Mouse (Mus musculus): ENCODE results near the gene Dkk2.
"Not testable (repeated sequence)": the region's sequence is repeated elsewhere in the genome, so short reads cannot be mapped to it uniquely, and the experiment has no call there.

Gene Dkk2

DNA sequence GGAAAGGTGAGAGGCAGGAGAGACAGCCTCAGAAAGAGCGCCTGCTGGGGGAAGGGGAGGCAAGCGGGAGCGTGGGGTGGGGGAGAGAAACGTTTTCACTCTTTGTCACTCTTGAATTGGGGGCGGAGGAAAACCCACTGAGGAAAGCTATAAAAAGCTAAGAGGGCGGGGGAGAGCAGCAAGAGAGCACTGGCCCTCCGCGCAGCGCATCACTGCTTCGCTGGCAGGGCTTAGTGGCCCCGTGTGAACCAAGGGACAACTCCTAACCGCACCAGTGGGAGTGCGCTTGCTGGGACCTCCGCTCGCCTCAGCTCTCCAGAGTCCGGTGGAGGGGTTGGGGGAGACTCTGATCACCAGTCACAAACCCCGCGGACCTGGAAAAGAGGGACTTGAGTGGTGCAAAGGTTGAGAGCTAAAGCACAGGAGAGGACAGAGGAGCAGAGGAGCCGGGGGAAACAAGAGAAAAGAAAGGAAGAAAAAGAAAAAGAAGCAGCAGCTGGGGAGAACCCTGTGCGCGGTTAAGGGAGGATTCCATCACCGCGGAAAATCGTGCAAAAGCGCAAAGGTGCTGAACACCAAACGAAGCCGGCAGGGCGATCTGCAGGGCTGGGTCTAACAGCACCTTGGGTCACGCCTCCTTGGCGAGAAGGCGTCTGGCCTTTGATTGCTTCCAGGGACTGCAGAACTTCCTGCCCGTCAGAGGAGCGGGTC, at the start of gene Dkk2:
Dkk2 (plus strand) TSS at position 181 of the 711 bp plus-strand sequence.
- DNase-seq = no peak

- DNase-seq = no peak
Observed at GRCm38 (mm10) chr3:132036704-132037103, 48.4 kb upstream of the Dkk2 start.

DNA sequence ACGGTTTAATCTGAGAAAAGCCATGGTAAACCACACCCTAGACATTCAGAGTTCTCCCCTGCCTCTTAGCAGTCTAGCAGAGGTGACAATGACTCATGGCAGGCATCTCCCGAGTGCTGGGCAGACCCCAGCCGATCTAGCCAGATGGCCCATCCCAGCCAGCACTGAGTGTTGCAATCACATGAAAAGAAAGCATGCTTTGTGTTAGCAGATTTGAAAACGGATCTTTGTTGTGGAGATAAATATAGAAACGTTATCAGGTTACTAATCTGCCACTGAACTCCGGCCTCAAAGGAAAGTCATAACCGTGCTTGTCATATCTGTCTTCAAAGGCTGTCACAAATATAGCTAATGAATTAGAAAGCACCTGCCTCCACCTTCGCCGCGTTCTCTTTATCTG, 47.4 kb upstream of the Dkk2 start:
- DNase-seq = no peak

GRCm38 (mm10) chr3:132040066-132040465, 45.0 kb upstream of the Dkk2 start:
- DNase-seq = no peak

GRCm38 (mm10) chr3:132050884-132051457, 34.1 kb upstream of the Dkk2 start:
- no peak for DNase-seq

- DNase-seq = not testable (repeated sequence)
Observed at GRCm38 (mm10) chr3:132062816-132063215, 22.3 kb upstream of the Dkk2 start.

DNA sequence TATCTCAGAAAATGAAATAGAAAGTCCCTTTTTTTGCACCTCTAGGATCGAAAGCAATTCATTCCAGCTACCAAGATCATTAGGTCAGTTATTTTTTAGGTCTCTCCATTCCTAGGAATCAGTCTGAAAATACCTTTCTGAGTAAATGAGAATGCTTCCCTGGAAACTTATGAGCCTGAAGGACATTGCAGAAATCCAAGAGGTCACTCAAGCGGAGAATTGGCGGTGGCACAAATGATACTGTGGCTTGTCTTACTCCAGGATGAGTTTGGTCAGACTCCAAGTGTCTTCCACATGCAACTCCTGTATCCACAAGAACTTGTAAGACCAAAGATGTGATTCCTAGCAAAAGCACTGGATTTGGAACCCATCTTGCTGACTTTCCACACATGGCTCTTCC, 21.7 kb upstream of the Dkk2 start:
- DNase-seq = no peak

- DNase-seq = no peak
Observed at GRCm38 (mm10) chr3:132063966-132064365, 21.1 kb upstream of the Dkk2 start.

DNA sequence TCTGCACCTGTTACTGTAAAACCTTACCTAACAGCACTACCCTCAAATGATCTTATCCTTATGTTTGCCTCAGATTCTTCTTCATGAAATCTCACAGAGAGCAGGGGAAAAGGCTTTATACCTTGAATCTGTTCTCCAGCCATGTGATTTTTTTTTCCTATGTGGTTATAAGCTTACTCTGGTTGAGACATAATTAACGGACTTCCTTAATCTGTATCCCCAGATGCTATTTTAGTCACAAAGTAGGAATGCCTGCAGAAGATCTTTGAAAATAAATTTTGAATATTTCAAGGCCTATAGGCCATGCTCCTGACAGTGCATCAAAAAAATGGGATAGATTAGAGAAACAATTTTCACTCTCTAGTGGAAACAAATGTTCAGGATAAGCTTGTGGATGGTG, 20.2 kb upstream of the Dkk2 start:
- no peak for DNase-seq

- no peak for DNase-seq
Observed at GRCm38 (mm10) chr3:132070949-132071348, 14.1 kb upstream of the Dkk2 start.

DNA sequence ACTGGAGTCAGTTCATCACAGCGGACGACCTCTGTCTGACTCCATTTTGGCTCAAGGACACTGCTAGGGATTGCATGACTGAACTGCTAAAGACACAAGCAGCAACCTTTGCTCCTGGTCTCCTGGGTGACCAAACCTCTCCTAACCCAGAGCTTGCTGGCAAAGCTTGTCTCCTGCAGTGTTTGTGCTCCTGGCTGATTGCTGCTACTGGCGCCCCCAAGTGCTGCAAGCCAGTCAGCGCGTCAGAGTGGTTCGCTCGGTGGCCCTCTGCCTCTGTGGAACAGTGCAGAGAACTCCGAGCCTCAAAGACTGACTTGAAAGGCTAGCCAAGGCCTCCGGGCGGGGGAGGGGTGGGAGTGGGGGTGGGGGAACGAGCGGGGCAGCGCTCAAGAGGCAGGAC, 1.1 kb upstream of the Dkk2 start:
- no peak for DNase-seq

- no peak for DNase-seq
Observed at GRCm38 (mm10) chr3:132084680-132085079, 412 bp upstream of the Dkk2 start.

GRCm38 (mm10) chr3:132085823-132086350, 795 bp downstream of the Dkk2 start:
- no peak for DNase-seq

- no peak for DNase-seq
Observed at GRCm38 (mm10) chr3:132086461-132086860, 1.4 kb downstream of the Dkk2 start.

DNA sequence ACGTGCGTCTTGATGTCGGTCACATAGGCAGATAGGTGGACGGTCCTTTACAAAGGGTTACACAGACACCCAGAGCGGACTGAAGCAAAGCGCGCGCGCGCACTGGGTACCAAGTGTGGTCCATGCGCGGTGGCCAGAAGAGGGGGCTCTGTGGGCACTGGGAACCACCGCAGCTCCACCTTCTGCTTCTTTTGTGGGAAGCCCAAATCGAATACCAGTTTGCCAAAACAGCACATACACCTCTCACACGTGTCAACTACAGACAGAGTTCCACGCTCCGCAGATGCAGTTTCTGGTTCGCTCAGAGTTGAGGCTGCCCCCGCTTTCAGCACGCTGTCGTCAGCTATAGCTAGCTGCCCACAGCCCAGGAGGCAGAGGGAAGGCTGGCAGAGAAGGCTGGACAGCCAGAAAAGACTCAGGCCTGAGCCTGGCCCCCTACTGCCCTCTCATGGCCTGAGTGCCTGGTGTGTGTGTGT, 2.0 kb downstream of the Dkk2 start:
- DNase-seq = no peak

DNA sequence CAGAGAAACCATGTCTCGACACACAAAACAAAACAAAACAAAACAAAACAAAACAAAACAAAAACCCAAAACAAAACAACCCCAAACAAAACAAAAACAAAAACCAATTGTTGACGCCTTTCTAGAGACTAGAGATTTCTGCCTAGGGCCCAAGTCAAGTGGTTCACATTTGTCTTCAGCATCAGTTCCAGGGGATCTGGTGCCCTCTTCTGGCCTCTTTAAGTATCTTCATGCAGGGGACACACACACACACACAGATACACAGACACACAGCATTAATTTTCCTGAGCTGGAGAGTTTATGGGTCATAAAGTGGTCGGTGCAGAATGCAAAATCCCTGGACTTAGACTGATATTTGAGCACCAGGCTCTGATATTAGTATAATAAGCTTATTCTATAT, 7.9 kb downstream of the Dkk2 start:
- DNase-seq = no peak

DNA sequence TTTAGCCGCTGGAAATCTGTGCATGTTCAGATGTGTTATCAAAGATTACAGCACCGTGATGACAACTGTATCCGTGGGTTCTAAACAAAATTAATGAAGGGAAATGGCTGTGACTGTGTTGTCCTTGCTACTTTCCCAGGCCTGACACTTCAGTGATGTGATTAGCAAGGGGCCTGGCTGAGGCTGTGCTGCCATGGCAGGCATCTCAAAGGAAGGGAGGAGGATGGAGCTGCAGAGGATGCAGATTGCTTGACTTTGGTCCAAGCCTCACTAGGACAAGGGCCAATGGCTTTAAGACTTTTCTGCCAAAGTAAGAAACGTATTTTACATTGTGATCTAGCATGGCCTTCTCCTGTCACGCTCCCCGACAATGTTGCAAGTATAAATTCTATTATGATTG, 11.2 kb downstream of the Dkk2 start:
- DNase-seq = no peak

DNA sequence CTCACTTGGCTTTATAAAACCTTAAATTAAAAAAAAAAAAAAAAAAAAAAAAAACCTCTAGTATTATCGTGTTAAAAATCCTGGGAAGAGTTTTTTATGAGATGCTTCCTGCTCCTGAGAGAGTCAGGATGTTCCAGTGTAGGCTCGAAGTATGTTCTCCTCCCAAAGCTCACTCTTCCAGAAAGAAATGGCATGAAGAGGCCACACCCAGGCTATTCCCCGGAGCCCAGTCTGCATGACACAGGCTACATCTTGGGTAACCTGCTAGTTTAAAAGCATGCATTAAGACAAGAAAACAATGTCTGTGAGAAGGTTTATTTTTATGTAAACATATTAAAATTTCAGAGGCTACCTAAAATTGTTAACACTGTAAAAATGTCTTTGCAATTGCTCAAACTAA, 15.7 kb downstream of the Dkk2 start:
- no peak for DNase-seq

- peak; percentile 63 for DNase-seq
Observed at GRCm38 (mm10) chr3:132103020-132103419, 17.9 kb downstream of the Dkk2 start.

GRCm38 (mm10) chr3:132103454-132103853, 18.4 kb downstream of the Dkk2 start:
- DNase-seq = no peak

DNA sequence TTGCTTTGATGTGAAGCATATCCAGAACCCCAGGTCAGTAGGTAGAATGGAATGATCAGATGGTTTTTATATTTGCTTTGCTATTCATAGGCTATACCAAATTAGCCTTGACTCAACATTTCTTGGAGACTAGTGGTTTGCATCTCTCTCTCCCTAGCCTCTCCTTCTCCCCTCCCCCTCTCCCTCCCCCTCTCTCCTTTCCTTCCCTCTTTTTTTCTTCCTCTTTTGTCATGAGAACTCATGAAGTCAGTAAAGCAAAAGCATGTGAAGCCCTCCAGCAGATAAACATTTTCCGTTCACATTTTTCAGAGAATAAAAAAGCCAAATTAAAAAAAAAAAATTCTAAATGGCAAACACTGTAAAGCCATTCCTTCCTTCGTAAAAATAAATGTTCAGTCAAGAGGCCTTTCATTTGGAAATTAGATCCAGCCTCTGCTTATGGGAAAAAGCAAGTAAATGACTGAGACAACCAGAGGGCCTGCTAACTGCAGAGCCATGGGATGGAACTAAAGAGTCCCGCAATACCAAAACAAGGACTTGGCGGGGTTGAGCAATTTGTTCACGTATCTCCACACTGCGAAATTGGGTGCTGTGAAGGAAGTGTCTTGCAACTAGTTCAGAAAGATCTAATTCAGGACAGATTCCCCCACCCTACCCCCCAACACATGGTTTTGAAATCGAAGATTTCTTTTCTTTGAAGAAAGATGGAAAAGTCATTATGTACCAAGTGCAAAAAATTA, 30.9 kb downstream of the Dkk2 start:
- no peak for DNase-seq

GRCm38 (mm10) chr3:132121344-132121743, 36.3 kb downstream of the Dkk2 start:
- no peak for DNase-seq

GRCm38 (mm10) chr3:132122581-132122980, 37.5 kb downstream of the Dkk2 start:
- DNase-seq = no peak

- no peak for DNase-seq
Observed at GRCm38 (mm10) chr3:132125227-132125740, 40.2 kb downstream of the Dkk2 start.
